Mouse (Mus musculus) kidney, adult 10 weeks (tissue): ENCODE results near the gene Pgls. TPM values are rescaled to one million over a fixed set of nuclear protein-coding genes. Genes with fewer than 3 reads are reported as not detected.

Experiments used
- polyA plus RNA-seq: library from polyadenylated mRNA; stranded (reverse); fragments of 350-450 nt; fragmentation: Illumina TruSeq; extraction: RNeasy Lipid Tissue Mini Kit (QIAGEN cat#74804); gene quantifications from one replicate; pipeline ENCODE4 v1.2.3, GENCODE M21; 2014; ENCODE audit warnings: low read depth, low replicate concordance

The Pgls gene
- 0.20 TPM for polyA plus RNA-seq

DNA sequence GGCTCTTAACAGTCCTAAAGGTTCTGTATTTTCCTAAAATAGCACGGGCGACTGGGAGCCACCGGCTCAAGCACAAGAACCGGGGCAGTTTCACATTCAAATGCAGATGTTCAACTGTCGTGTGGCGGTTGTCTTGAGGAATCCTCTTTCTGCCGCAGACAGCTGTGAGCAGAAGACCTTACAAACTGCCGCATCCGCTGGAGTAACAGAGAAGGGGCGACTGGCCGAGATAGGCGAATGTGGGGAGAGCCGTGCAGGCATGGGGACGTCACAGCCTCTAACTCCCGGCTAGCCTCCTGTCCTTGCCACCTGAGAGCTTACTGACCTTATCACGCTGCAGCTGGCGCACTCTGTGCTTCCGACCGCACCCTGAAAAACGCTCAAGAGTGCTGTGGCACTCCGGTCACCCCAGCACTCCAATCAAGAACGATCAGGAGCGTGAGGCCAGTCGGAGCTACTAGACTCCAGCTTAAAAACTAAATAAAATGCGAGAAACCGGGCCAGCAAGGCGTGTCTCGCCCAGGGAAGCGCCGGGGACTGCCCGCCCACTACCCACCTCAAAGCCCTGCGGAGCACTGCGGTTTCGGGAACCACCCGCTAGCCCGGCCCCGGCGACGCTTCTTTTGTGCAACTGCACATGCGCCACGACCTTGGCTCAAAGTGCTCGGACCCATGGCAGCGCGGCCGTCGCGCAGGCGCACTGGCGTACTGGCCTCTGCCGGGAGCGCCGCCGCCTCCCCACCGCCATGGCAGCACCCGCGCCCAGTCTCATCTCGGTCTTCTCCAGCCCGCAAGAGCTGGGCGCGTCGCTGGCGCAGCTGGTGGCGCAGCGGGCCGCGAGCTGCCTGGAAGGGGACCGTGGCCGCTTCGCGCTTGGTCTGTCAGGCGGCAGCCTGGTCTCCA is at the start of gene Pgls:
Pgls (plus strand) TSS at position 706 of the 903 bp plus-strand sequence.

DNA sequence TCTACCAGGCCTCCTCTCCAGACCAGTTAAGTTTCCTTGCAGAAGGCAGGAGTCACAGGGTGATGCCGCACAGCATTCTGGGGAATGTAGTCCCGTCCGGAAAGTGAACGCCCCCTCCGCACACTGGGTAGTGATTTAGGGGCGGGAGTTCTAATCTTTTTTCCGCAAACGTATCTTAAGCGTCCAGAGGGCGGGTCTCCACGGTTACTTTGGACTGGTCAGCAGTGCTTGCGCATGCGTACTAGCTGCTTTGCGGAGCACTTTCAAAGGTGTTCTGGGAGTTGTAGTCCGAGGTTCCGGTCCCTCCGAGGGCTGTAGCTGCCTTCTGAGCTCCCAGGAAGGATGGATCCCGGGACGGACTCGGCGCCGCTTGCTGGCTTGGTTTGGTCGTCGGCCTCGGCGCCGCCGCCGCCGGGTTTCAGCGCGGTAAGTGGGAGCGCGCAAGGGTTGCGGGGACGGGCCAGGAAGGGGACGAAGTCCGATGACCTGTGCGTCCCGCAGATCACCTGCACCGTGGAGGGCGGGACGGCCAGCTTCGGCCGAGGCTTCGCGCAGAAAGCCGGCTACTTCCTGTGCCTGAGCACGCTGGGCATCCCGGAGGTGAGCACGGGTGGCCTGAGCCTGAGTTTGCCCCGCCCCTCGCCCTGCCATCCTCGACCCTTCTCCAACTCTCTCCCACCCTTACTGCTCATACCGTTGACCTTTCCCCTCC is 49.2 kb upstream of the Pgls start, which contains the start of gene Mvb12a:
Mvb12a (plus strand) TSS at position 291 of the 712 bp plus-strand sequence.

DNA sequence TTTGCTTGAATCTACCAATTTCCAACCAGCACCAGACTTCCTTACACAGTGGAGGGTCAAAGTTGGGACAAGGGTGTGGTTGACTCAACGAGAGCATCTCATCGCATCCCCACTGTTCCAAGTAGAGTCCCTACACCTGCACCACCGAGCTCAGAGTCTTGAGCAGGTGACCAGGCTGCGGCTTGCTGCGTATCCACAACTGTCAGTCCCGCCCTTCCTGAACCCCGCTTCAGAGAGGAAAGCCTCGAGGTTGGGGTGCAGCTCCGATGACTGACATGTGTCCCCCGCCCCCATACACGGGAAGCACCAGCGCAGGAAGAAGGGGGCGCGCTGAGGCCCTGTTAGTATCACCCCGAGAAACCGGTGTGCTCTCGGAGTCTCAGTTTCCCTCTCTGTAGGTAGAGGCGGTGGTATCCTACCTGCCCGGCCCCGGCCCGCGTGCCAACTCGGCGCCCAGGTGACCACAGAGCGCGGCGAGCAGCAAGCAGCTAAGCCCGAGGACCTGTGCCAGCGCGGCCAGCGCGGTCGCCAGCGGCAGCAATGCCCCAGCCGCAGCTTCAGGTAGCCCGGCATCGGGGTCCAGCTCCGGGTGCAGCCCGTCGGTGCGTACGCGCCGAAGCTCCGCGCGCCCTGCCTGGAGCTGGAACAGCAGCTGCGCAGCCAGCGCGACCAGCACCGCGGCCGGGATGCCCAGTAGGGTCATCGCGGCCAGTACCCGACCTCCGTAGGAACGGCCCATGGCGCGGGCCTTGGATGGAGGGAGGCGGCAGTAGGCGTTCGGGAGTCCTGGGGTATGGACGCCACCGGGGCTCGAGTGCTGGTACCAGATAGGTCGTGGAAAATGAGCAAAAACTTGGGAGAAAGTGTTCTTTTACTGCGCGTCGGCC is 33.7 kb upstream of the Pgls start, which contains the start of gene Tmem221:
Tmem221 (minus strand) TSS at position 801 of the 887 bp plus-strand sequence.

GRCm38 (mm10) chr8:71566501-71566900 is 25.5 kb upstream of the Pgls start, which contains the start of gene Nxnl1:
Nxnl1 (minus strand) TSS chr8:71566601.

GRCm38 (mm10) chr8:71568387-71568937 is 23.5 kb upstream of the Pgls start, which contains the start of gene Slc27a1:
Slc27a1 (plus strand) TSS chr8:71568882.

GRCm38 (mm10) chr8:71597451-71597850 is 5.5 kb downstream of the Pgls start, which contains the start of gene Fam129c:
Fam129c (plus strand) TSS chr8:71597648.

DNA sequence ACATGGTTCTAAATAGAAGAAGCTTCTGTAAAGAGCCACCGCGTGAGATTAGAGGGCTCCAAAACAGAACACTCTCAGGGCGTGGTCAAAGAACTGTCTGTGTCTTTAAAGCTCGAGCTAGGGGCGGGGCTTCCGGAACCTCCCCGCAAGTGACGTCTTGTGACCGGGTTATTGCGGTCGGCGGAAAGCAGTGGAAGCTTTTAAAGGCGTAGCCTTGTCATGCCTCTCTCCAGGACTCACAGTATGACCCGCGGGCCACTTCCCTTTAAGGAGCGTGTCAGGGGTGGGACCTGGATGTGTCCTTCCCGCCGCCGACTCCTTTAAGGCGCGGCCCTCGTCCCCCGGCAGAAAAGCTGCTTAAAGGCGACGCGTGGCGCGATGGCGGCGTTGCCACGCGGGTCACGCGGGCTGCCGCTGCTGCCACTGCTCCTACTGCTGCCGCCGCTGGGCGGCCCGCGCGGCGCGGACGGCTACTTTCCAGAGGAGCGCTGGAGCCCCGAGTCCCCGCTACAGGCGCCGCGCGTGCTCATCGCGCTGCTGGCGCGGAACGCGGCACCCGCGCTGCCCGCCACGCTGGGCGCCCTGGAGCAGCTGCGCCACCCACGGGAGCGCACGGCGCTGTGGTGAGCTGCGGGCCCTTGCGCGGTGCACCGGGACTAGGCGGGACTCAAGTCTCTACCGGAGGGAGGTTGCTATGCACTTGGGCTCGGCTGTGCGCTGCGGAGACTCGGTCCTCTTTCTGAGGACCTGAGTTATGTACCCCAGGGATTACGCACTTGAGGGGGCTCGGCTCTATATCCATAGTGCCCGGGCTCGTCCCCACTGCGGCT is 19.1 kb downstream of the Pgls start, which contains the start of gene Colgalt1:
Colgalt1 (plus strand) TSS at position 177 of the 830 bp plus-strand sequence.

Other genes with a start within 250 kb of the Pgls start
- 2.1 TPM for gene Use1, start 225.3 kb upstream of the Pgls start, polyA plus RNA-seq
- gene Ocel1, start 220.9 kb upstream of the Pgls start, polyA plus RNA-seq = 2.1 TPM
- 2.5 TPM for gene Nr2f6, start 210.2 kb upstream of the Pgls start, polyA plus RNA-seq
- gene Ushbp1, start 196.4 kb upstream of the Pgls start, polyA plus RNA-seq = 0.89 TPM
- gene Babam1, start 195.3 kb upstream of the Pgls start, polyA plus RNA-seq = 17.8 TPM
- not detected for gene Ankle1, start 186.2 kb upstream of the Pgls start, polyA plus RNA-seq
- gene Abhd8, start 128.5 kb upstream of the Pgls start, polyA plus RNA-seq = 0.77 TPM
- 16.9 TPM for gene Mrpl34, start 127.2 kb upstream of the Pgls start, polyA plus RNA-seq
- 1.3 TPM for gene Dda1, start 123.0 kb upstream of the Pgls start, polyA plus RNA-seq
- gene Ano8, start 106.2 kb upstream of the Pgls start, polyA plus RNA-seq = 0.85 TPM
- gene Gtpbp3, start 104.1 kb upstream of the Pgls start, polyA plus RNA-seq = 1.4 TPM
- gene Plvap, start 80.4 kb upstream of the Pgls start, polyA plus RNA-seq = 6.2 TPM
- gene Ccdc194, start 66.5 kb upstream of the Pgls start, polyA plus RNA-seq = not detected
- 2.2 TPM for gene Bst2, start 54.7 kb upstream of the Pgls start, polyA plus RNA-seq
- gene Mvb12a, start 49.3 kb upstream of the Pgls start, polyA plus RNA-seq = 1.8 TPM
- 2.3 TPM for gene Tmem221, start 33.3 kb upstream of the Pgls start, polyA plus RNA-seq
- gene Nxnl1, start 25.6 kb upstream of the Pgls start, polyA plus RNA-seq = 0.20 TPM
- gene Slc27a1, start 23.3 kb upstream of the Pgls start, polyA plus RNA-seq = 1.6 TPM
- not detected for gene Fam129c, start 5.5 kb downstream of the Pgls start, polyA plus RNA-seq
- 26.0 TPM for gene Colgalt1, start 18.8 kb downstream of the Pgls start, polyA plus RNA-seq
- not detected for gene Unc13a, start 79.6 kb downstream of the Pgls start, polyA plus RNA-seq
- gene Jak3, start 84.1 kb downstream of the Pgls start, polyA plus RNA-seq = not detected
- gene Insl3, start 97.0 kb downstream of the Pgls start, polyA plus RNA-seq = not detected
- 2.9 TPM for gene B3gnt3, start 109.6 kb downstream of the Pgls start, polyA plus RNA-seq
- not detected for gene Fcho1, start 133.5 kb downstream of the Pgls start, polyA plus RNA-seq